Mouse (Mus musculus): ENCODE data around the gene Ddx46.

Ddx46 gene

DNA sequence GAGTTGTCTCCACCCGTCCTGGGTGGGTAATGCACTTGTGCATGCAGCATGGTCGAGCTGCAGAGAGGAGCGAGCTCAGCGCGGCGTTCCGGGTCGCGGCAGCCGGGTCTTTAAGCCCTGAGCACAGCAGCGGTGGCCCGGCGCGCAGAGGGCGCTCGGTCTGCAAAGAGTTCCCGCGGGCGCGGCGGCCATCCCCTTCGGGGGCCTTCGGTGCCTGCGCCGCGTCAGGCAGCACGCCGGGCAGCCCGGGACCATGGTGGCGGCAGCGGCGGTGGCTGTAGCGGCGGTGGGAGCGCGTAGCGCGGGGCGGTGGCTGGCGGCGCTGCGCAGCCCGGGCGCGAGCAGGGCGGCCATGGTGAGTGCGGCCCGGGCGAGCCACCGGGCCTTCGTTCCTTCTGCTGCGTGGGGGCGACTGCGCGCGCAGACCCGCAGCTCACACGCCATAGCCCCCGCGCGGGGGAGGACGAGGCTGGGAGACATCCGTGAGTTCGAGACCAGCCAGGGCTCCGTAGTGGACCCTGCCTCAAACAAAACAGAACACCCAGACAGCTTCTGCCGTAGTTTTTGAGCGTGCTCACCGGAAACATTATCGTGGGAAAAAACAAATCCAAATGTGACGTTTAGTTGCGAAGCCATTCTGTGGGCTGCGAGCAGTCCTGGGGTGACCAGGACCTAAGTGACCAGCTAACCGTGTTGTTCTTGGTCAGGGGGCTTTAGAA is 92.5 kb downstream of the Ddx46 start, which contains the start of gene Pcbd2:
Gene Pcbd2, plus strand, starts transcription at position 249 of the 719 bp plus-strand sequence.
- DNase-seq = peak; percentile 93

DNA sequence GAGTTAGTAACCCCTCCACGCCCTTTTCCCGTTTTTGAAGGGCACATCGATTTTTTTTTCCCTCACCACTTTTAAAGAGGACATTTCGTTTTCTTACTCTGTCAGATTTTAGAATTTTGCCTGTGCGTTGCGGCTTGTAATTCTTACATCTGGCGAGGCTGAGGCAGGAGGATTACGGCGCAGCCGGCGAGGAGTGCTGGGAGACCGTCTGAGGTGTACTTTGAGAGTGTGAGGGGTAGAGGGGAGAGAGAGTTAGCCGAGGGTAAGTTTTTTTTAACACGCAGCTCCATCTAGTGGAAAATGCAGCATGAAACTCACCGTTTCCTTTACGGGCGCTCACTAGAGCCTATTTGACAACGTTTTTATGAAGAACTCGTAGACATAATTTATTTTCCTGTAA is 93.0 kb downstream of the Ddx46 start:
- DNase-seq = peak; percentile 81

DNA sequence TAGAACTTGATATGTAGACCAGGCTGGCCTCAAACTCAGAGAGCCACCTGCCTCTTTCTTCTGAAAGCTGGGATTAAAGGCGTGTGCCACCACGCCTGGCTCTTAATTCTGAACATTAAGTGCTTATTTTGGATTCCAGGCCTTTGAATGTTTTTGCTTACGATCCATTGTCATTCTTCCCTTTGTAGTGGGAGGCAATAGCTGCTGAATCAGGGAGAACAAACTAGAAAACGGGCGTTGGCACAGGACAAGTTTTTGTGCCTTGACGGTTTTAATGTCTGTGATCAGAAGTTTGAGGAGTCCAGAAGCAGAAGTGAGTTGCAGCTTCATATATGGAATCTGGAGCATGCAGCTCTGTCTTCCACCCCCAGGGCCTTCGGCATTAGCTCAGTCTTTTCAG is 95.9 kb downstream of the Ddx46 start:
- DNase-seq = no peak

Data from kidney, postnatal 14 days (tissue).